Mouse (Mus musculus) c-Kit-negative CD71-positive TER-119-positive erythroid progenitor cells, embryonic 14.5 days (primary cell): Measurements from ENCODE around the gene Sardh.
A peak's percentile ranks its signal among the peaks of the same experiment; 100 is the strongest.

Experiments used
- DNase-seq: peaks from one replicate; pipeline ENCODE4 v3.0.0-alpha.2; 2013; ENCODE audit warnings: low read depth, low spot score

Sardh gene

GRCm38 (mm10) chr2:27248211-27248610 lies at the start of gene Sardh:
TSS of gene Sardh (minus strand) at chr2:27248337.
- no peak for DNase-seq

DNA sequence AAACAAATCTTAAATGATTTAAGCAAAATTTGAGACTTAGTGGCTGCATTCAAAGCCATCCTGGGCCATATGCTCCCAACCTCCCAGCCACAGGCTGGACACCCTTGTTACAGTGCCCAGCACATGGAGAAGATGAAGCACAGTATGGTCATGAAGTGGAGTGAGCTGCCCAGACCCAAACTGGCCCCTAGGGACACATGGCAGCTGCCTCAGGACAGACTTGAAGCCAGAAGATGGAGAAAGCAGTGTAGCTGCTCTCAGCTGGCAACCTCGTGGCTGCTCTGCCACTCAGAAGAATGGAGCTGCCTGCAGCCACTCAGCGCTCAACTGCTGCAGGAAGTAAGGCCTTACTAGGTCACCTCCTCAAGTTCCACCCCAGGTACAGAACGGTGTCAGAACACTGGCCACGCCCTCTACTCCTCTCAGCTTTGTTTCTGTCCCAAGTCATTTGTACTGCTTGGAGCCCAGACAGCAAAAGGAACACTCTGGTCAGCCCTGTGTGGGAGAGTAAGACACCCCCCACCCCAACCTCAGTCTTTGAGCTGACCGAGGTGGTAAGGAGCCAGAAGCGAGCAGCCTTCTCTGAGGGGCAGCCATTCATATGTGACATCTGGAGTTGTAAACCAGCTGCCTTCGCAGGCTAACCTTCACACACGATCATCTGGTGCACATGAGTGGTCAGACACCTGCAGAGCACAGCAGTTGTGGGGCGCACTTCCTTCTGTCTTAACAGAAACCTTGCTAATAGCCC lies 48.7 kb upstream of the Sardh start:
- DNase-seq: no peak

DNA sequence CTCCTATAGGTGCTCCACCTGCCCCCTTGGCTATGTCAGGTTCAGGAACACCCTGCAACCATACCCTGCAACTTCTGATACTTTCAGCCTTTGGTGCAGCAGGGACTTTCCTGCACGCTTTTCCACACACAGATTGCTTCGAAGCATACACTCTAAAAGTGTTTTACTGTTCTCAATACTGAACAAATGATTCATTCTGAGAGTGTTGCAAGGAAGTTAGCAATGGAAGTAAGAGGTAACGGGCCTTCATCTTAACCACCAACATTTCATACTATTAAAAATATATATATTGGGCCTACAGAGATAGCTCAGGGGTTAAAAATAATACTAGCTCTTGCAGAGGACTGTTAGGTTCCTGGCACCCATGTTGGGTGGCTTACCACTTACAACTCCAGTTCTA lies 46.6 kb upstream of the Sardh start:
- no peak for DNase-seq

- peak; percentile 26 for DNase-seq
These were observed 40.9 kb upstream of the Sardh start for GRCm38 (mm10) chr2:27289019-27289418.

DNA sequence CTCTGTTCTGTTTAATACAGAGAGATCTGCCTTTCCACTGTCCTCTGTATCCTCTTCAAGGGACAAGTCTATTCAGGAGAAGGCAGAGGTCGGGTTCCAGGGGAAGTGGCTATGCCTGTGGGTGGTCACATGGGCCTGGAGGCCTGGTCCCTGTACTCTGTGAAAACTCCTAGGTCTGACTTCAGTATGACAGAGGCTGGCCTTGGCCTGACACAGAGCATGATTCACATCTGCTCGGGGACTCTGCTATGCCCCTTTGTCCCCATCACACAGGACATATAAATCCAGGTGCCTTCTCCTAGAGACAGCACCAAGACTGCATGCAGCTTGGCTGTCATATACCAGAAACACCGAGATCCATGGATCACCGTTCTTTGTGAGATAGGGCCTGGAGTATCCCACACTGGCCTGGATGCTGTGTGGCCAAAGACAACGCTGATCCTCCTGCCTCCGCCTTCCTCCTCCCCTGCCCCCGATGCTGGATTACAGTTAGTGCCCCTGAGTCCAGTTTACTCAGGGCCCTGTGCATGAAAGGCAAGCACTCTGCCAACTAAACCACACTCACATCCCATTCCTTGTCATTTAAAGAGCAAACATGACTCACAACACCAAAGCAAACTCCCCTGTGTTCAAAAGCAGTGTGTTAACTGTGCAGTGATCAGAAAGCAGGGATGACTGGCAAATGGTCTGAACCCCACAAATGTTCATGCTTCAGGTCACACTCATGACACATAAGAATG lies 39.0 kb upstream of the Sardh start:
- DNase-seq: no peak

GRCm38 (mm10) chr2:27284441-27284840 lies 36.3 kb upstream of the Sardh start:
- no peak for DNase-seq

GRCm38 (mm10) chr2:27281771-27282170 lies 33.6 kb upstream of the Sardh start:
- DNase-seq: no peak

DNA sequence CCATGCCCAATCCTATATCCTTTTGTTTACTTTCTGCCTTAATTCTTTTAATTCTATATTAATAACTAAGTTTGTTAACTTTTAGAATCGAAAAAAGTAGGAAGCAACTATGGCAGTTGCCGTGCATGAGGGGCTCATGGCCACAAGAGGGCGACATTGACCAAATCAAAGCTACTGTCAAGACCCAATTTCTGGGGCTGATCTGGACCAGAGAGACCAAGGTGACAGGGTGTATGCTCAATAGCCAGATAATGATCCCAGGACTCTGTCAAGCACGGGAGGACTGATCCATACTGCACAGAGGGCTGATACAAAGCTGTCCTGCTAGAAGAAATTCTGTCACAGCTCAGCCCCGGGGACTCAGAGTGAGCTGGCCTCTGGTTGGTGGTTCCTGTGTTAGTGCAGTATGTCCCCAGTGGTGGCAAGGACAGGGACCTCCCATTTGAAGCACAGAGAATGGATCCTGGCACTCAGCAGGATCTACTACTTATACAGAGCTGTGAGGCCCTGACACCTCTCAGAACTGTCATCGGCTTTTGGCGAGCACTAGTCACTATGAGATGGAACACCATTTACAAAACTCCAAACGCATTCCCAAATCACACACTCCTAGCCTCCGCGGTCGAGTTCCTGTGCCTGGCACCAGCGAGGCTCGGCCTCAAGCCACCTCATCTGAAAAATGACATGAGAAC lies 32.9 kb upstream of the Sardh start:
- peak; percentile 20 for DNase-seq

DNA sequence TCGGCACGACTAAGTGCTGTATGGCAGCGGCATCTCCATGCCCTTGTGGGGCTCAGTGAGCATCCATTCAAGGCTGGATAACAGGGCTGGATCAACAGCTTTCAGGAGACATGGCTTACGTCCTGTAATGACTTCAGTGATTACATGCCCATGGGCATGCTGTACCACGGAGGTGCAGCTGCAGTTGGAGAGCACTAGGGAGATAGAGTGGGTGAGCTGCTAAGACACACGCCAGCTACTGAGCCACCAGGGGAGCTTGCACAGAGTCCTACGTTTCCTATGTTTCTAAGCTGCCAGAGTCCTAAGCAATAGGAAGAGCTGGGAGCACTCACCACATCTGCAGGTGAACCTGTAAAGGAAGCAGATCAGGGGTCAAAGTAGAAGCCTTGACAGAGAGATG lies 30.7 kb upstream of the Sardh start:
- no peak for DNase-seq

- DNase-seq: no peak
These were observed 20.2 kb upstream of the Sardh start for GRCm38 (mm10) chr2:27268325-27268724.

DNA sequence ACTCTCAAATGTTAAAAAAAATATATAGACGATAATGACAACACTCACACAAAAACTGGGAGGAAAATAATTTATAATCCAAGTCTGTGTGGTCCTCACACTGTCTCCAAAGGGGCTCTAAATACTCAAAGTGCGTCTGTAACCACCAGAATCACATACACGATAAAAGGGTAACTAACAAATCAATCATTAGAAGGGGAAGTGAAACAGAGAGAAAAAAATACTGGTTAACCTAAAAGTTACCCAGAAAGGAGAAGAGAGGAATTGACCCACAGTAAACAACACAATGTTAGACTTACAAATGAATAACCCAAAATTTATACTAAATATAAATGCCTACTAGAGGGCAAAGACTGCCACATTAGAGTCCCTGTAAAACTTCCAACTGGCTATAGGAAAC lies 17.7 kb upstream of the Sardh start:
- no peak for DNase-seq

DNA sequence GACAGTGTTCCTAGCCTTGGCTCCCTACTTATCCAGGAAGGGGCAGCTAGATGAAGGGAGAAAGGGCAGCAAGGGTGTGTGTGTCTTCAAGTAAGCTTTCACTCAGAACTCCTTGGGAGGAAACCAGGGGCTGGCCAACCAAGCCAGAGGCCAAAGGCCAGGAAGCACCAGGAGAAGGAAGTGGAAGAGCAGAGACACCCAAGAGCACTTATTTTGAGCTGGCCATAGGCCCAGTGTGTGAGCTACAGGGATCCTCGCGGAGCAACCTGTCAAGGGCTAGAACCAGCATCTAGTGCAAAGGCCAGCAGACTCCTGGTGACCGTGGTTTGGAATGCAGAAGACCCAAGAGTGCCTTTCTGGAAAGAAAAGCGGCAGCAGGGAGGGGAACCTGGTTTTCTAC lies 14.8 kb upstream of the Sardh start:
- no peak for DNase-seq

GRCm38 (mm10) chr2:27251434-27251833 lies 3.3 kb upstream of the Sardh start:
- DNase-seq: no peak

DNA sequence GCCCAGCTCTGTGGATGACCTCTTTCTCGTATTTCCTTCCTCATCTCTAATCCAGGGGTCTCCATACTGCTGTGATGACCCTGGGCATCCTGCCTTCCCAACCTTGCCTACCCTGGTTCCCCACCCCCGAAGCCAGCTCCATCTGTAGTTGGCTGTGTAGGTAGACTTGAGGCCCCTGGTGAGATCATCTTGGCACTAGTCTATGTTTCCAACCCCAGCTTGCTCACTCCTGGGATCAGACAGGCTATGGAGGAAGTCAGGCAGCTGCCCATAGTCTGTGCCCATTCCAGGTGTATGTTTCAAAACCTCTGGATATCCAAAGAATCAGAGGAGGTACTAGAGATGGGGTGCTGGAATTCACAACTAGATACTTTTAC lies 662 bp downstream of the Sardh start:
- no peak for DNase-seq

DNA sequence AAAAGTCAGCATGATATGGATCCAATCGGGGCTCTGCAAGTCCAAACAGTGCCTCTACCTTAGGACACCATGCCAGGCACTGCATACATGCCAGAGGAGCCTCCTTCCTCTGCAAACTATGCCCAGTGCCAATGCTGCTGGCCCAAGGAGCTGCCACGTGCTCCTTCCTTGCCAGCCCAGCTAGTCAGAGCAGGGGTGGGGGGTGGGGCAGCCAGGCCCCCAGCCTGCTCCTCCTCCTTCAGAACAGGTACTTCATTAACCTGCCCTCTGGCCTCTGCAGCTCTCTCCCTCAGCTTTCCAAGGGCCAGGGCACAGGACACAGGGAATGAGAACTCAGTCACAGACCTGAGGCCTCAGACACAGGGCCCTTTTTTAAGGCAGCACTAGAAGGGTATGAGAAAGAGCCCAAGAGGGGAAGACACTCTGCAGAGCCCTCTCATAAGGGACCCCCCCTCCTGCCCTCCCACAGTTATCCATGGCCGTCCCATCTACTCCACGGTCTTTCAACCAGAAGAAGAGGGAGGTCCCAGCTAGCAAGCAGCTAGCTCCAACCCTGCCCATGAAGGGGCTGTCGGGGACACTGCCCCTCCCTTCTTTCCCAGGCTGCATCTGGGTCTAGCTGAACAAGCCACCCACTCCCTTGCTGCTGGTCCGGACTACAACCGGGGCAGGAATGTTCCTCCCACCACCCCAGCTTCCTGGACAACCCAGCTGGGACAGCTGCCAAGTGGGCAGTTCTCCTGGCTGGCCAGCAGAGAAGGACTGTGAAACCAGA lies 1.2 kb downstream of the Sardh start:
- DNase-seq: no peak

DNA sequence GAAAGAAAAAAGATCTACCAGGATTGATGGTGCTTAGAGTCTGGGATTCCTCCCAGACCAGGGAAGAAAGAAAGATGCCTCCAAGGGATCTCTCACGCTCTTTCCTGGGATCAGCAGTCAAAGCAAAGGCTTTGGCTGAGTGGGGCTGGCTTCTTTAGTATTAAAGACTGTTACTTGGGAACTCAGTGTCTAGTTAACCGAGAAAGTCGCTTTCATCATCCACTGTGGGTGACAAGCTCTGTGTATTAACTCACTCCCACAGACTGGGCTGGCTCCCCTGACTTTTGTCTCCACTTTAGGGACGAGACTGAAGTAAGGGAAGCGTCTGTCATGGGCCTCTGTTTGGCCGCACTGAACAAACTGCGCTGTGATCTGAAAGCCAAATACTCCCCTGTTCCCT lies 2.2 kb downstream of the Sardh start:
- DNase-seq: no peak

GRCm38 (mm10) chr2:27237342-27237741 lies 10.8 kb downstream of the Sardh start:
- DNase-seq: peak; percentile 21

- DNase-seq: no peak
These were observed 12.4 kb downstream of the Sardh start for GRCm38 (mm10) chr2:27235729-27236128.

GRCm38 (mm10) chr2:27232376-27232775 lies 15.8 kb downstream of the Sardh start:
- no peak for DNase-seq

GRCm38 (mm10) chr2:27229481-27230105 lies 18.5 kb downstream of the Sardh start:
- no peak for DNase-seq

- DNase-seq: no peak
These were observed 19.2 kb downstream of the Sardh start for GRCm38 (mm10) chr2:27228809-27229480.
